7 mouse cellular contexts compared by ENCODE assay signal in genomic region chr11:22560503-22561328, GRCm38 (mm10). TPM values are rescaled to one million over a fixed set of nuclear protein-coding genes. Genes with fewer than 3 reads are reported as not detected.
DNase-seq lines count a peak whose midpoint lies in the region; ATAC-seq and TF ChIP-seq lines count a peak whose summit lies in the region.

No protein-coding gene starts in this region.

- no peaks in the 10 kb centered on the region for H3K9me3 ChIP-seq in embryonic facial prominence, embryonic 12.5 days
- no peaks in the 10 kb centered on the region for H3K9me3 ChIP-seq in heart, embryonic 11.5 days (replicated peaks; ENCODE audit: control insufficient read depth, low read length)
- no peaks in the 10 kb centered on the region for H3K9me3 ChIP-seq in kidney, embryonic 15.5 days (replicated peaks)
- H3K9me3 ChIP-seq in limb, embryonic 14.5 days (ENCODE audit: control insufficient read depth, low read length): no peaks in the 10 kb centered on the region

- 38% methylated on average over 6 of the region's 6 CpGs for WGBS in embryonic facial prominence, embryonic 12.5 days
- WGBS in heart, embryonic 11.5 days (ENCODE audit: insufficient replicate concordance): 49% methylated on average over 6 of the region's 6 CpGs
- 36% methylated on average over 6 of the region's 6 CpGs for WGBS in kidney, embryonic 15.5 days
- 39% methylated on average over 6 of the region's 6 CpGs for WGBS in limb, embryonic 14.5 days

- H3K9ac ChIP-seq in embryonic facial prominence, embryonic 12.5 days: no peak overlapping the region
- H3K9ac ChIP-seq in heart, embryonic 11.5 days (ENCODE audit: low read depth, low read length): 0 out of 2 replicates have a peak overlapping the region, but pooled peaks have one; percentile 30
- no peak overlapping the region for H3K9ac ChIP-seq in kidney, embryonic 15.5 days
- 0 out of 2 replicates have a peak overlapping the region, but pooled peaks have one; percentile 13 for H3K9ac ChIP-seq in limb, embryonic 14.5 days (ENCODE audit: low read depth, low read length, severe bottlenecking)

- no peak overlapping the region for H3K4me3 ChIP-seq in embryonic facial prominence, embryonic 12.5 days
- H3K4me3 ChIP-seq in heart, embryonic 11.5 days (ENCODE audit: low read depth, low read length): no peak overlapping the region
- no peak overlapping the region for H3K4me3 ChIP-seq in kidney, embryonic 15.5 days (replicated peaks)
- H3K4me3 ChIP-seq in limb, embryonic 14.5 days (replicated peaks; ENCODE audit: low read length): no peak overlapping the region

- peak overlapping the region; percentile 52; the same call in 1 of the 2 replicates for H3K27ac ChIP-seq in embryonic facial prominence, embryonic 12.5 days
- no peak overlapping the region for H3K27ac ChIP-seq in heart, embryonic 11.5 days (ENCODE audit: low read depth, low read length)
- peak overlapping the region; percentile 32; the same call in 1 of the 2 replicates for H3K27ac ChIP-seq in kidney, embryonic 15.5 days
- H3K27ac ChIP-seq in limb, embryonic 14.5 days (replicated peaks; ENCODE audit: low read depth, low read length): no peak overlapping the region; the same call in 1 of the 2 replicates

- no peaks in the 10 kb centered on the region for H3K36me3 ChIP-seq in embryonic facial prominence, embryonic 12.5 days
- no peaks in the 10 kb centered on the region for H3K36me3 ChIP-seq in heart, embryonic 11.5 days (ENCODE audit: control insufficient read depth, insufficient read depth, low read length)
- no peaks in the 10 kb centered on the region for H3K36me3 ChIP-seq in kidney, embryonic 15.5 days
- H3K36me3 ChIP-seq in limb, embryonic 14.5 days (ENCODE audit: control insufficient read depth, insufficient read depth, low read length): no peaks in the 10 kb centered on the region

- H3K27me3 ChIP-seq in embryonic facial prominence, embryonic 12.5 days: no peaks in the 10 kb centered on the region
- H3K27me3 ChIP-seq in heart, embryonic 11.5 days (ENCODE audit: control insufficient read depth, insufficient read depth, low read length): no peaks in the 10 kb centered on the region
- no peaks in the 10 kb centered on the region for H3K27me3 ChIP-seq in kidney, embryonic 15.5 days
- H3K27me3 ChIP-seq in limb, embryonic 14.5 days (ENCODE audit: control insufficient read depth, insufficient read depth, low read length): no peaks in the 10 kb centered on the region

- peaks cover 9% of the 10 kb centered on the region for H3K4me1 ChIP-seq in embryonic facial prominence, embryonic 12.5 days
- H3K4me1 ChIP-seq in heart, embryonic 11.5 days (ENCODE audit: control insufficient read depth, insufficient read depth, low read length): no peaks in the 10 kb centered on the region
- peaks cover 16% of the 10 kb centered on the region for H3K4me1 ChIP-seq in kidney, embryonic 15.5 days
- peaks cover 15% of the 10 kb centered on the region for H3K4me1 ChIP-seq in limb, embryonic 14.5 days (ENCODE audit: control insufficient read depth, insufficient read depth, low read length)

- TF ChIP-seq POLR2A in limb, embryonic 14.5 days (IDR thresholded peaks at IDR 0.05; ENCODE audit: borderline replicate concordance, extremely low read depth, insufficient read depth, insufficient read length): no peak

- peak; percentile 32 for DNase-seq in cerebellum, adult 11-12 months
- peak; percentile 47 for DNase-seq in limb, embryonic 14.5 days (ENCODE audit: low spot score)
- peak; percentile 33 for DNase-seq in retina, embryonic 14.5 days (ENCODE audit: low spot score)

- peak; percentile 47; the same call in 1 of the 2 replicates for ATAC-seq in embryonic facial prominence, embryonic 12.5 days (ENCODE audit: insufficient number of reproducible peaks, insufficient read depth, low FRiP score, low TSS enrichment)
- ATAC-seq in heart, embryonic 11.5 days (replicated peaks; ENCODE audit: insufficient number of reproducible peaks, low FRiP score, low TSS enrichment): peak; percentile 55
- 0 out of 2 replicates have a peak, but pooled peaks have one; percentile 41 for ATAC-seq in kidney, embryonic 15.5 days (replicated peaks; ENCODE audit: low FRiP score)
- peak; percentile 55; the same call in 1 of the 2 replicates for ATAC-seq in limb, embryonic 14.5 days (ENCODE audit: low FRiP score, low read depth)
- ATAC-seq in monocyte, adult 5-6 weeks (replicated peaks; ENCODE audit: insufficient number of reproducible peaks, low FRiP score, low TSS enrichment, poor library complexity, severe bottlenecking): no peak

- no peak overlapping the region for H3K4me2 ChIP-seq in embryonic facial prominence, embryonic 12.5 days (replicated peaks)
- no peak overlapping the region for H3K4me2 ChIP-seq in heart, embryonic 11.5 days
- no peak overlapping the region for H3K4me2 ChIP-seq in kidney, embryonic 15.5 days
- H3K4me2 ChIP-seq in limb, embryonic 14.5 days (replicated peaks; ENCODE audit: low read depth, low read length, severe bottlenecking): no peak overlapping the region

RNA-seq across cellular contexts. Expression of gene Tmem17, which starts 48.8 kb away (rescaled TPM):
- 13.5 and 14.7 TPM in 2 replicates for polyA plus RNA-seq in embryonic facial prominence, embryonic 12.5 days (2016; fragmentation: Nextera tagmentation; extraction: Ambion mirVana)
- polyA plus RNA-seq in heart, embryonic 11.5 days (2014; fragmentation: Nextera tagmentation; extraction: Ambion mirVana): 8.4 and 10.3 TPM in 2 replicates
- 15.6 and 15.8 TPM in 2 replicates for polyA plus RNA-seq in kidney, embryonic 15.5 days (2015; fragmentation: Nextera tagmentation; extraction: Ambion mirVana)
- polyA plus RNA-seq in limb, embryonic 14.5 days (2012; rRNA removed): 10.4 and 12.8 TPM in 2 replicates
- polyA plus RNA-seq in limb, embryonic 14.5 days (2014; fragmentation: Nextera tagmentation; extraction: Ambion mirVana): 16.1 and 16.4 TPM in 2 replicates
- 1.0 to 1.2 TPM in 2 of 3 replicates, not detected in the other for total RNA-seq in monocyte, adult 5-6 weeks (2017)

Comparison
In these comparisons a context has a peak if more than half of its experiments do, and no peak if none do; other contexts are left out.
1. H3K27ac ChIP-seq: peak in embryonic facial prominence, embryonic 12.5 days (single experiment) and kidney, embryonic 15.5 days (single experiment); none in heart, embryonic 11.5 days (single experiment) and limb, embryonic 14.5 days (single experiment).
2. H3K9ac ChIP-seq: peak in heart, embryonic 11.5 days (single experiment) and limb, embryonic 14.5 days (single experiment); none in embryonic facial prominence, embryonic 12.5 days (single experiment) and kidney, embryonic 15.5 days (single experiment).
3. Peak in every context shown above with its lines, with median percentiles within 50 percentile points of each other: DNase-seq.